Mouse (Mus musculus) left cerebral cortex, adult 9 months (tissue): Measurements from ENCODE around the gene Duxf3.
"Not testable (repeated sequence)": the region's sequence is repeated elsewhere in the genome, so short reads cannot be mapped to it uniquely, and the experiment has no call there.

Experiments
- DNase-seq, 2 experiments: peaks; one replicate each; pipeline ENCODE4 v3.0.0; 2022; ENCODE audit warnings: low spot score in 2 of 2

Gene Duxf3

DNA sequence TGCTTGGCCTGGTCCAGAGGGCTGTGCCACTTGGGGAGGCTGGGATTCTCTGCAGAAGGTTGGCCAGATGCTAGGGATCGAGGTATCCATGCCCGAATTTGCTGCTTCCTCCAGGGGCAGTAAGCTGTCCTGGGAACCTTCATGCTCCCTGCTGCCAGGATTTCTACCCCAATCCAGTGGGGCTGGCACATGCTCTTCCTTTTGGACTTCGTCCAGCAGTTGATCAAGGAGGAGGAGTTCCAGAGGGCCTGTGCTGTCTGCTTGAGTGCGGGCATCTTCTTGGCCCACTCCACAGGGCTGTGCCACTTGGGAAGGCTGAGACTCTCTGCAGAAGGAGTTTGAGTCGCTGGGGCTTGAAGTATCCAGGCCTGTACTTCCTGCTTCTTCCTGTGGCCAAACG lies 9.3 kb downstream of the Duxf3 start:
- DNase-seq = not testable (repeated sequence)

GRCm38 (mm10) chr10:58221571-58221970 lies 10.9 kb downstream of the Duxf3 start:
- peak in 1 of 2 experiments; percentile 54 for DNase-seq

DNA sequence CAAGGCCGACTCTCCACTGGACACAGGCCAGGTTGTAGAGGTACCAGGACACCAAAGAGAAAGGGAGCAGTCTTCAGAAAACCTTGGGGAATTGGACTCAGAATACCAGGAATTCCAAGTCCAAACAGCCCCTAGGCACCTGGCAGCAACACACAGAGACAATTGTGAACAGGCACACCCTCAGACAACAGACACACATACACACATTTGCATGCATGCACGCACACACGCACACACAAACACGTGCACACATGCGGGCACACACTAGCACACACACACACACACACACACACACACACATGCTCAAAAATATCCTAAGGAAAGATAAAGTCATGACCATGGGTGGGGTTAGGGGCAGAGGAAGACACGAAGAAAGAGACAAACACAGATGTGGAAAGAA lies 11.7 kb downstream of the Duxf3 start:
- DNase-seq = no peak

DNA sequence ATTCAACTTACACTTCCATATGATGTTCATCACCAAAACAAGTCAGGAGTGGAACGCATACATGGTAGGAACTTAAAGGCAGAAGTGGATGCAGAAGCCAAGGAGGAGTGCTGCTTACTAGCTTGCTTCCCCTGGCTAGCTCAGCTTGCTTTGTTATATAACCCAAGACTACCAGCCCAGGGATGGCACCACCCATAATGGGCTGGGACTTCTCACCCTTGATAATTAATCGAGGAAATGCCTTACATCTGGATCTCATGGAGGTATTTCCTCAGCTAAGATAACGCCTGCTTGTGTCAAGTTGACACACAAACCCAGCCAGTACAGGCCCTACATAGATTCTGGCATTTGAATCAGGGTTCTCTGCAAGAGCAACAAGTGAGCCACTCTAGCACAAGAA lies 15.1 kb downstream of the Duxf3 start:
- no peak for DNase-seq

DNA sequence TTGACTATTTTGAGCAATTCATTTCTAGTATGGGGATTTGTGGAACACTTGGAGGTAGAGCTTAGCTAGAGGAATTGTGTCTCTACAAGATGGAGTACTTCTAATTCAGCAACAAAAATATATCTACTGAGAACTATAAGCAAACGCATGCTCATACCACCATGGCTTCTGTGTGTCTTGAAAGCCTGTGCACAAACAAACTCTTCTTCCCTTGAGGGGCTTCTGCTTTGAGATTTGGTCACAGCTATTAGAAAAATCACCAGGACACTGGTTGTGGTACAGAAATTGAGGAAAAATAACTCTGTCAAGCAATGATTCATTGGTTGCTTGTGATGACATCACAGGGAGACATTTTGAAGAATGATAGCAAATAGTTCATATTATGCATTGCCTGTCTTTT lies 17.1 kb downstream of the Duxf3 start:
- DNase-seq = no peak

- no peak for DNase-seq
These were observed 17.5 kb downstream of the Duxf3 start for GRCm38 (mm10) chr10:58214934-58215333.

GRCm38 (mm10) chr10:58214497-58214896 lies 18.0 kb downstream of the Duxf3 start:
- DNase-seq = no peak

- no peak for DNase-seq
These were observed 20.2 kb downstream of the Duxf3 start for GRCm38 (mm10) chr10:58212230-58212629.

GRCm38 (mm10) chr10:58211213-58211612 lies 21.3 kb downstream of the Duxf3 start:
- no peak for DNase-seq

GRCm38 (mm10) chr10:58210514-58210913 lies 22.0 kb downstream of the Duxf3 start:
- no peak for DNase-seq

- no peak for DNase-seq
These were observed 22.6 kb downstream of the Duxf3 start for GRCm38 (mm10) chr10:58209710-58210467.

DNA sequence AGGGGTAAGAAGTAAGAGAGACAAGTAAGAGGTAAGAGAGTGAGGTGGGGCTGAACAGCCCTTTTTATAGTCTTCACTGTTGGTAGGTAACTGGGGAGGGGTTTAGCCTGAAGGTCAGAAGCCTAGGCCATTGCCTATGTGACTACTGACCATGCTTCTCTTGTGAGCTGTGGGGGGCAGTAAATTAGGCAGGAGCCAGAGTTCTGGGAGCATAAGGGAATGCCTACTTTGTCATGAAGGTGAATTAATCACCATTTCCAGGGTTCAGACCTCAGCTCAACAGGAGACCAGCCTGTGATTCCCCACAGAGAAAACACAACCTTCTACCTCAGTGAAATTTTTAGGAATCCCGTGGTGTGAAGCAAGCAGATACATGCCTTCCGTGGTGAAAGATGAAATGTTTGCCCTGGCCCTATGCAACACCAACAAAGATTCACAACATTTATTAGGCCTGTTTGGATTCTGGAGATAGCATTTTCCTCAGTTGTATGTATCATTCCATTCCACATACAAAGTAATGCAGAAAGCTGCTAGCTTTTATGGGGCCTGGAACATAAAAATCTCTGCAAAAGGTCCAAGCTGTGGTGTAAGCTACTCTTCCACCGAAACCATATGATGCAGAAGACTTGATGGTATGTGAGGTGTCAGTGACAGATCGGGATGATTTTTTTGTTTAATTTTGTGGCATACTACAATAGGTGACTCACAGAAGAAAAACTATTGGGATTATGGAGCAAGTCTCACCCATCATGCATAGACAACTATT lies 25.7 kb downstream of the Duxf3 start:
- no peak for DNase-seq

GRCm38 (mm10) chr10:58205986-58206385 lies 26.5 kb downstream of the Duxf3 start:
- no peak for DNase-seq
